Mouse (Mus musculus) adrenal gland, postnatal 10 days (tissue): ENCODE measurements around the gene Parp8. TPM values are rescaled to one million over a fixed set of nuclear protein-coding genes. Genes with fewer than 3 reads are reported as not detected.
"Not testable (repeated sequence)": the region's sequence is repeated elsewhere in the genome, so short reads cannot be mapped to it uniquely, and the experiment has no call there.

Experiments used
- DNase-seq: peaks from one replicate; pipeline ENCODE4 v3.0.0; 2021; ENCODE audit warnings: mixed read lengths
- total RNA-seq, 2 experiments: library from RNA; stranded (reverse); gene quantifications; 2 replicates each; pipeline ENCODE4 v1.2.3; 2021

The Parp8 gene
- total RNA-seq, 2 experiments from 2014 or later = 9.0 to 14.4 TPM

DNA sequence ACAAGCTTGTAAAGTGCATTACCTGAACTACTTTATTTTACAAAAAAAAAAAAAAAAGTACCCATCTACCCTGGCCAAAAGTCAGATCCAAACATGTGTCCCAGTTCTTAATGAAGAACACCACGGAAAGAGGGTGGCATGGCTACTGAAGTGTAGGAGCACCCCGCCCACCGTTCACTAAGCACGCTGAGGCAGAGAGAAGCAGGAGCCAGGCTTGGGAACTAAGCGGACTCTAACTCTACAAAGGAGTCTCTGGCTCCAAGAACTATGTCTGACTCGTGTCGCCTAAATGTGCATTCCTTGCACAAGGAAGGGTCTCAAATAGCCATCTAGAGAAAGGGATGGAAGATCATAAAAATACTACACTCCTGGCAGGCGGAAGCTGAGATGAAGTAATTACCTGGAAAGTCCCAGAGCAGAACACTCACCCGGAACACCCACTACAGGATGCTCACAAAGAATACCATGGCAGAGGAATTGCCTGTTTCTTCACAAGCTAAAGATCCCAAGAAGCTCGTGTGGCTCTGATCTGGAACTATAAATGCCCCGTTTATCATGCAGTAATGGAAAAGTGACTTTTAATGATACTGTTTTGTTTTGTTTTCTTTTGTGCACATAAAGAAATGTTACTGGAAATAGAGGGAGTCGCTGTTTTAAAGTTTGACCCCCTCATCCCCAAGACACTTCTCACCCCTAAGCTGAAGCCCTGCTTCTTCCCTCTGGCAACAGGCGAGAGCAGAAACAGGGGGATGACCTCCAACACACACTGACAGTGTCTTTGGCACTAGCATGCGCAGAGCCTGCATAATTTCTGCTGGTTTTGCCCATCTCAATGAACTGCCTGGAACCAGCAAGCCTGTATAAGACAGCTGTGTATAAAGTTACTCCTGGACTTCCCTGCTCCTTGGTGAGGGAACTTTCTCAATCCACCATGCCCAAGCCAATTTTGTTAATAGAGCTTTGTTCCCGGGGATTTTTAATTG, 62.6 kb downstream of the Parp8 start:
- DNase-seq = no peak

DNA sequence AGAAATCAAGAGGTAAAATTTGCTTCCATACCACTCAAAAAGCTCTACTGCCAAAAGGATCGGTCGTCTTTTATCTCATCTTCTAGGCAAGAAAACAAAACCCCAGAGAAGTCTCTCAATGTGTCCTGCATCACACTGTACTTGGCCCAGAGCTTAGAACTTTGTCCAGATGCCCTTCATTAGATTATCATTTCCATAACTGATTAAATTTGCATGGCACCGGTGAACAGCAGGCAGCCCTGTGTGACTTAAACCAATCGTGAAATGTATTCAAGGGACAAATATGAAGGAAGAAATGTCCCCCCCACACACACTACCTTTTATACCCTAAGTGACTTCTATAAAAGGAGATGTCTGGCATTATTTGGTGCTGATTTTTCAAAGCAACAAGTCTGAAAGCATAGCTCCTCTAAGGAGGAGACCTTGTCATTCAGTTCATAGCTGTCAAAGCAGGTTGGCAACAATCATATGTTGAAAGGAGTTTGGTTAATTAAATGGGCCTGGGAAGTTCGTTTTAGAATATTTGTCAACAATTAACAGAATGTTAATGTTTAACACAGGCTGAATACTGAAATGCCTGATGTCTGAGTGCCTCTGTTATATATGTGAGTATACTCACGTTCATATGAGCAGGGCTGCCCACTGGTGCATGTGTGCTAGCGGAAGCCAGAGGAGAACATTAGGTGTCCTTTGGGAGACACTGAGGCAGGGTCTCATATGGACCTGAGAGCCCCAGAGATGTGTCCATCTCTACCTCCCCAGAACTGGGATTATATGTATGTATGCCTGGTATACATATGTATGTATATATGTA, 66.4 kb downstream of the Parp8 start:
- no peak for DNase-seq

DNA sequence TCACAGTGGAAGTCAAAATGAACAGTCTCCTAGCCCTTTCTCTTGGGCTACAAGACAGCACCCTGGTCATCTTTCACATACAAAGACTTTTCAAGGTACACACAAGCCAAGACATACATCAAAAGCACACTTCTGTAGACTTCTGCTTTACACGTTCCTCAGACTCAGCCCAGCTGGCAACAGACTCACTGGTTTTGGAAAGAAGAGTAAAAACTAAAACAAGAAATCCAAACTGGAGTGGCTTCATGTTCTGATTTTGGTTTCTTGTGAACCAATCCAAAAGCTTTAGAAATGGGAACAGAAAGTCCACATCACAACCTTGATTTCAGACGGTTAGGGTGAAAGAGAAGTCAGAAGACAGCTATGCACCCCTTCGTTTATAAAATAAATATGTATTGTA, 67.8 kb downstream of the Parp8 start:
- no peak for DNase-seq

DNA sequence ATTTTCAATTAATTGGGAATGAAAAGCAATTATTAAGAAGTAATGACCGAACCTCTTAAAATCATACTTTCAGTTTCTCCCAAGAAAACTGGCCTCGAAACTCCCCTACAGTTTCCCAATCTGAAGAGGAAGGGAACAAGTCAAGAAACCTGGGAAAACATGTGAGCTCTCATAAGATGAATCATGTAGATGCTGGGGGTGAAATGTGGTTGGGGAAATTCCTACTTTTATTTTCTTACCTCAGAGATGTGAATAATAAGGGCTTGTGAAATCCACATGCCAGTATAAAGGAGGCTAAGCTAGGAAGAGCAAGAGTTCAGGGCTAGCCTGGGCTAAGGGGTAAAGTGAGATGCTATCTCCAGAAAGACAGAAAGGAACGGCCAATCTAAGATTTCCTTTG, 74.0 kb downstream of the Parp8 start:
- DNase-seq = no peak

DNA sequence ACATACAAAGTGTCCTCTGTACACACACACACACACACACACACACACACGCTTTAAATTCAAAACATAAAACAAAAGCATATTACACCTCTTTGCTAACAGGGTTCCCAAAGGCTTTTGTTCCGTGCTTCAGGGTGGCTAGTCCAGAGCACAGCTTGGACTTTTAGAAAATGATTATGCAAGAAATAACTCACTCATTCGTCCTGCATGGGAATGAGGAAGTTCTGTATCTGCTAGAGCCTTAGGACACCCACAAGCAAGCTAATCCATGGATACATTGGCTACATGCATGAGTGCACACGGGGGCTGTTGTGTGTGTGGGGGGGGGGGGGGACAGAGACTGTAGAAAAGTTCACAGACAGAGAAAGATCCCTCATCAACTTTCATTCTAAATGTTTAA, 75.8 kb downstream of the Parp8 start:
- DNase-seq = no peak

- DNase-seq = no peak
Observed at GRCm38 (mm10) chr13:116949056-116949455, 76.3 kb downstream of the Parp8 start.

- no peak for DNase-seq
Observed at GRCm38 (mm10) chr13:116948299-116948659, 77.1 kb downstream of the Parp8 start.

GRCm38 (mm10) chr13:116947611-116948298, 77.6 kb downstream of the Parp8 start:
- no peak for DNase-seq

DNA sequence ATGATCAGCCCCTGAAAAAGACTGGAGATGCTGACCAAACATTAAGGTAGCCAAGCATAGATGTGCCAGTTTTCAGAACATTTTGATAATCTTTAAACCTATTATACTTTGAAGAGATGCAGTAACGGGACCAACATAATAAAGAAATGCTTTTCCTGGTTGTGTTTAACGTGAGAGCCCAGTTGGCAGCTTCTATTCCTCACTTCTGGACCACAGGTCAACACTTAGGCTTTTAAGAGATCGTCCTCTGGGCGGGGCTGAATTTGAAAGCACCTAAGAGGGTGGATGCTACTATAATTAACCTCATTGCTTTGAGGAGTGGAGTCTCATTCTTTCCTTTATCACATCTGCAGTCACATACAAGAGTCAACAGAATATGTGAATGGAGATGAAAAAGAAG, 78.8 kb downstream of the Parp8 start:
- DNase-seq = no peak

- DNase-seq = no peak
Observed at GRCm38 (mm10) chr13:116941280-116942015, 83.9 kb downstream of the Parp8 start.

GRCm38 (mm10) chr13:116940761-116941160, 84.6 kb downstream of the Parp8 start:
- no peak for DNase-seq

GRCm38 (mm10) chr13:116937019-116937418, 88.3 kb downstream of the Parp8 start:
- not testable (repeated sequence) for DNase-seq

DNA sequence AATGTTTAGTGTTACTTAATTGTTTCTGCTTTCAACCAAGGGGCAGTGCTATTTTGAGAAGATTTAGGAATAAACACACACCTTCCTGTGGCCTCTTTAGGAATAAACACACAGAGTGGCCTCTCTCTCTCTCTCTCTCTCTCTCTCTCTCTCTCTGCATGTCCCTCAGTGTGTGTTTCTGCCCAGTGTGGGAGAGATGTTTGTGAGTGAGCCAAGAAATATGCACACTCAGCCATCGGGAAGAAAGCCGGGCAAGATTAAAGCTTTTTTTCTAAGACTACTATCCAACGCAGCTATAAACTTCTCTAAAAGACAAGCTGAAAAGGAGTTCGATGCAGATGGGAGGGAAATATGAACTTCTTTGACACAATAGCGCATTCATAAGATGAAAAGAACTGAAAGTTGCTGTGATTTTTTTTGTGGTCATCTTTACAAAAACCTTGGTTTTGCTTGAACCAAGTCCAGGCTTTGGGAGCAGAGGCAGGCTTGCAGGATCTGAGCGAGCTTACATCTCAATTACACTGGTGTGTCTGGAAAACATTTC, 107.9 kb downstream of the Parp8 start:
- DNase-seq = no peak

GRCm38 (mm10) chr13:116908284-116908683, 117.1 kb downstream of the Parp8 start:
- no peak for DNase-seq

GRCm38 (mm10) chr13:116903394-116903793, 121.9 kb downstream of the Parp8 start:
- DNase-seq = no peak

DNA sequence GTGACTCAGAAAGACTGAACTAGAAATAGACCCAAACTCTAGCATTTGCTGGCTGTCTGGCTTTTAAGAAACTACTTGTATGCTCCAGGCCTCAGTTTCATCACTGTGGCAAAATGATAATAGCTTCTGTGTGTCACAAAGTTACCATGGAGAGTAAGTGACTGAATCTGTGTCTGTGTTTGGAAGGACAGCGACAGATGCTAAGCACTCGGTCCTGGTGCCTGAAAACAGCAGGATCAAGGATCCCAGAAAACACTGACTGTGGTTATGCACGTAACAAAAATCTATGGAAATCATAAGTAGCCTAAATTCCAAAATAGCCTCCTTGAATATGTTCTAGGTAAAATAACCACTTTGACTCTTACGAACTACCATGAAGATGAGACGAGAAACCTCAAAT, 126.9 kb downstream of the Parp8 start:
- no peak for DNase-seq

- no peak for DNase-seq
Observed at GRCm38 (mm10) chr13:116897711-116898110, 127.6 kb downstream of the Parp8 start.

GRCm38 (mm10) chr13:116884422-116884942, 140.9 kb downstream of the Parp8 start:
- no peak for DNase-seq

- no peak for DNase-seq
Observed at GRCm38 (mm10) chr13:116882226-116882625, 143.1 kb downstream of the Parp8 start.

DNA sequence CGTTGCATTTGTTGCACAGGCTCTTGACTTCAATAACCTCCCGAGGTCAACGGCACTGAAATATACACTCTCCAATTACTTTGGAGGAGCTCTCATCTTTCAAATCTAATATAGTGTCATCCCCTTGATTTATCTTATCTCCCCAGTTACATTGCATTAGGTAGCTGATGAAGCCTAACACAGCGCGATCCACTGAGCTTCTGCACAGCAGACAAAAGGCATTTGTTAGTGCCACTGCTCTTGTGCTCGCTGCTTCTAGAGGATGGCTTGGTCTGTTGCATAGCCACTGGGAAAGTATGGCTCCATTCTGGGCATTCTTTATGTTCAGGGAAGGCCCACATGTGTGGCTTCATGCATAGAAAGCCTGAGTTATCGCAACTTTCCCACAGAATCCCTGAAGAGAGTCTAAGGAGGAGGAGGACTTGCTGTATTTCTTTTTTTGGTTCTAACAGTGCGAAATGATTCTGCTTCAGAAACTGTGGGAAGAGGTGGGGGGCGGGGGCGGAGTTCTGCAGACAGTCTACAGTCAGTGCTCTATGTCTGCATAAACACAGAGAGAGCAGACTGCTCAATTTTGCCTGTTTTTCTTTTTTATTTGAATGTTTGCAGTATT, 145.7 kb downstream of the Parp8 start:
- DNase-seq = no peak

DNA sequence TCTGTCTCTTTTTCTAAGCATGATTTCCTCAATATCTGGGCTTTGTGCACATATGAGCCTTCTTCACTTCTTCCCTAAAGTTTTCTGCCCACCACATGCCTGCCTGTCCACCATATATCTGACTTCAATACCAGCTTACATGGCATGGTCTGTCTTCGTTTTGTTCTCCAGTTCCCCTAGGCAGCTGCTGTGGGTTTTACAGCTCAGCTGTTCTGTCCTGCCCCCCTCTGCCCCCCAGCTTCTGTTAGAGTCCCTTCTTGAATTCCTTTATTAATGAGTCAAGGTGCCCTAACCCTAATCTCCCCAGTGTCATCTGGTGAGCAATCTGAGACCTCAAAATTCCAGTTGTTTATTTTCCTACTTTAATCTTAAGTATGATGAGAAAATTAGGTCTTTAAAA, 155.1 kb downstream of the Parp8 start:
- no peak for DNase-seq
